ENCODE assay signal across 13 mouse cellular contexts in the genomic region with DNA sequence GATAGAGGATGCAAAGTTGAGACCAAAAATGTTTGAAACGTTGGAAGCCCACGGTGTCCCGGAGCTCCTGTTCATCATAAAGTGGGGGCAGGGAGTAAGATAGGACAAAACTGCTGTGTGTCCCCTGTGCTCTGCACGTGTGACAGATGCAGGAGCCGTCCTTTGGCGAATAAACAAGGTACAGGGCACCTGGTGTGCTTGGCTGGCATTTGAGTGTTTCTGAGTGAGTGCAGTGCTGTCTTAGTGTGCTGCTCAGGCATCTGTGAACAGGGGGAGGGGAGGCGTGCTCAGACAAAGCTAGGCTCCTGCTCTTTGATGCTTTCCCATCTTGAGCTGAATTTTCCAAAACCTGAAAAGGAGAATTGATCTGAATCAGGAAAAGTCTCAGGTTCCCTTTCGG.
"Had no signal": no experiment of that assay in that cellular context is flagged by ENCODE, and none has a peak within 500 bp of the region (broad histone marks: within the 10 kb centered on the region; RNA-seq: fewer than 3 reads in every experiment).

No protein-coding gene starts in this region.

- H3K27ac ChIP-seq: kidney, postnatal 0 days; limb, embryonic 13.5 days; liver, embryonic 14.5 days; midbrain, embryonic 12.5 days; neural tube, embryonic 13.5 days had no signal

- DNase-seq: kidney, adult 11 months; kidney, adult 9 months; kidney, postnatal 36 days; left cerebral cortex, postnatal 4 days; right cerebral cortex, postnatal 4 days; spleen, adult 18-20 months; thymus, adult 18-20 months; thymus, postnatal 14 days had no signal

- H3K36me3 ChIP-seq: midbrain, embryonic 12.5 days; neural tube, embryonic 13.5 days had no signal

- H3K9ac ChIP-seq: limb, embryonic 13.5 days; liver, embryonic 14.5 days; midbrain, embryonic 12.5 days; neural tube, embryonic 13.5 days had no signal

- H3K4me3 ChIP-seq: limb, embryonic 13.5 days; midbrain, embryonic 12.5 days; neural tube, embryonic 13.5 days had no signal

- H3K9me3 ChIP-seq: limb, embryonic 13.5 days; midbrain, embryonic 12.5 days; neural tube, embryonic 13.5 days had no signal

- H3K4me2 ChIP-seq: limb, embryonic 13.5 days; midbrain, embryonic 12.5 days; neural tube, embryonic 13.5 days had no signal

- H3K27me3 ChIP-seq: limb, embryonic 13.5 days; midbrain, embryonic 12.5 days; neural tube, embryonic 13.5 days had no signal
